Mouse (Mus musculus) testis, adult 2 months (tissue): ENCODE data around the gene Cyp21a1.

ENCODE experiments used
- CTCF ChIP-seq: fragments of 200-500 bp; IDR thresholded peaks from 2 replicates; pipeline ENCODE4 v1.5.1; 2012; ENCODE audit warnings: low read depth, mild to moderate bottlenecking, inconsistent platforms, low read length, moderate library complexity; ENCODE audit not compliant: control insufficient read depth, insufficient read depth, insufficient replicate concordance
- POLR2A ChIP-seq: fragments of 200-500 bp; IDR thresholded peaks from 2 replicates; pipeline ENCODE4 v1.6.1; 2012; ENCODE audit warnings: low read depth, mild to moderate bottlenecking, inconsistent platforms, low read length, moderate library complexity; ENCODE audit not compliant: control insufficient read depth

GRCm38 (mm10) chr17:34837464-34838324 lies 33.3 kb upstream of the Cyp21a1 start:
- TF ChIP-seq POLR2A (no peak), CTCF (no peak)
